Mouse (Mus musculus): Measurements from ENCODE around the gene Catsperd. TPM values are rescaled to one million over a fixed set of nuclear protein-coding genes. Genes with fewer than 3 reads are reported as not detected.
"Not testable (repeated sequence)": the region's sequence is repeated elsewhere in the genome, so short reads cannot be mapped to it uniquely, and the experiment has no call there.

Catsperd gene
- total RNA-seq, 2 experiments from 2014 or later: not detected

GRCm38 (mm10) chr17:56611861-56612564, 15.9 kb upstream of the Catsperd start:
- DNase-seq (ENCODE audit: low spot score in 2 of 2): no peak

- not testable (repeated sequence) for DNase-seq (ENCODE audit: low spot score in 2 of 2)
These were observed 15.4 kb upstream of the Catsperd start for GRCm38 (mm10) chr17:56612565-56612939.

GRCm38 (mm10) chr17:56613236-56613844, 14.6 kb upstream of the Catsperd start, which contains the start of gene Rpl36:
Gene Rpl36, plus strand, starts transcription at chr17:56613416.
- peak; percentile 90 to 94 for DNase-seq (ENCODE audit: low spot score in 2 of 2)

DNA sequence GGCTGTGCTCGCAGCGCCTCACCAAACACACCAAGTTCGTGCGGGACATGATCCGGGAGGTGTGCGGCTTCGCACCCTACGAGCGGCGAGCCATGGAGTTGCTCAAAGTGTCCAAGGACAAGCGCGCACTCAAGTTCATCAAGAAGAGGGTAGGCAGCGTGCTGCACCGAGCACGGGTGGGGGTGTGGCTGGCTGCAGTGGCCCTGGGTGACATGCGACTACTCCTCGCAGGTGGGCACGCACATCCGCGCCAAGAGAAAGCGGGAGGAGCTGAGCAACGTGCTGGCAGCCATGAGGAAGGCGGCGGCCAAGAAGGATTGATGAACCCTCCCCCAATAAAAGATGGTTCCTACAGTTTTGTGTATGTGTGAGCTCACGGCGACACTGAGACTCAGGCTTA, 14.1 kb upstream of the Catsperd start:
- DNase-seq (ENCODE audit: low spot score in 2 of 2): not testable (repeated sequence)

- no peak for DNase-seq (ENCODE audit: low spot score in 2 of 2)
These were observed 13.4 kb upstream of the Catsperd start for GRCm38 (mm10) chr17:56614391-56615135.

DNA sequence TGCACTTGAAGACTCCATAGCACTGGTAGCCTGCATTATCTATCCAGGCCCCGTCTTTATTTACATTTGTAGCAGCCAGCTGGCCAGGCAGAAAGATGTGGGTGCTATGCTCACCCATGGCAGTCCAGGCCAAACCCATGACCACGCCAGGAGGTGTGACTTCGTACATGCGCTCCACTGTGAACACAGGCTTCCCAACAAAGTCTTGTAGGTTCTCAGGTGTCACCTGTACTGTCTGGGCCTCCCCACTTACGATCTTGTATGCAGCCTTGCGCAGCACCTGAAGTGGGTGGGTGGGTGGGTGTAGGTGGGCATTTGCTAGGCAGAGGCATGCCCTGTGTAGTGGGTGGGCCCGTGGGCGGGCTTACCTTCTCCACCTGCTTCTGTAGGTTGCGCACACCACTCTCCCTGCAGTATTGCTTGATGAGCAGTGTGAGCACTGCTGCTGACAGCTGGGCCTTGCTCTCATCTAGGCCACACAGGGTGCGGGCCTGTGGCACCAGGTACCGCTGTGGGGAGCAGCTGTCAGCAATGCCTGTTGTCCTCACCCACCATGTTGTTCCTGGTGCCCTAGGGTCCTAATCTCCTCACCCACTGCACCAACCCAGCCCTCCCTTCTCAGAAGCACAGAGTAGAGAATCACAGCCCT, 12.7 kb upstream of the Catsperd start:
- no peak for DNase-seq (ENCODE audit: low spot score in 2 of 2)

DNA sequence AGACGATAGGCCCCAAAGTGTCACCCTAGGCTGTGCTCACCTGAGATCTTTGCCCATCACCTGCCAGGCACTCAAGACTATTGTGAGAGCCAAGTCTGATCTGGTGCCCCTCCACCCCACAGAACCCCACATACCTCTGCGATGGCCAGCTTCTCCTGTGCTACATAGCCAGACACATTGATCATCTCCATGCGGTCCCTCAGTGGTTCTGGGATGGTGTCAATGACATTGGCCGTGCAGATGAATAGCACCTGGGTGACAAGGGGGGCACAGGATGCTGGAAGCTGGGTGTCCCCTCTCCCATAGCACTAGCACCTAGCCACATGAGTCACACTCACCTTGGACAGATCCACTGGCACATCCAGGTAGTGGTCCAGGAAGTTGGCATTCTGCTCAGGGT, 12.2 kb upstream of the Catsperd start:
- DNase-seq (ENCODE audit: low spot score in 2 of 2): no peak

- no peak for DNase-seq (ENCODE audit: low spot score in 2 of 2)
These were observed 11.2 kb upstream of the Catsperd start for GRCm38 (mm10) chr17:56616725-56617124.

GRCm38 (mm10) chr17:56617628-56618027, 10.3 kb upstream of the Catsperd start:
- no peak for DNase-seq (ENCODE audit: low spot score in 2 of 2)

- DNase-seq (ENCODE audit: low spot score in 2 of 2): no peak
These were observed 2.4 kb upstream of the Catsperd start for GRCm38 (mm10) chr17:56625495-56625894.

DNA sequence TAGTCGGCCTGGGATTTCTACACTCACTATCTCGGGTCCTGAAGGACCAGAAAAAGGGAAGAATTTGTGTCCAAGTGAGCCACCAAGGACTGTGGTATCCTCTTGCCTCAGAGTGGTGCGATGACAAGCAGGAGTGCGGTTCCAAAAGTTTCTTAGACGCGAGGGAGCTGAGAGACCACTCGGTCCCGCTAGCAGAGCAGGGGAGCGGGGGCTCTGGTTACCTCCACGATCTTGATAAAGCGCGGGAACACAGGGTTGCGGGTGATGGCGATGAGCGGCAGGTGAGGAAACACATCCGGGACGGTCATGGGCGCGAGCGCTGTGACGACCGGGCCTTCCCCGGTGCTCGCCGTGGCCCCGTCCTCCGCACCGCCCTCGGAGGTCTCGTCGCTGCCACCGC, 1.7 kb upstream of the Catsperd start:
- no peak for DNase-seq (ENCODE audit: low spot score in 2 of 2)

DNA sequence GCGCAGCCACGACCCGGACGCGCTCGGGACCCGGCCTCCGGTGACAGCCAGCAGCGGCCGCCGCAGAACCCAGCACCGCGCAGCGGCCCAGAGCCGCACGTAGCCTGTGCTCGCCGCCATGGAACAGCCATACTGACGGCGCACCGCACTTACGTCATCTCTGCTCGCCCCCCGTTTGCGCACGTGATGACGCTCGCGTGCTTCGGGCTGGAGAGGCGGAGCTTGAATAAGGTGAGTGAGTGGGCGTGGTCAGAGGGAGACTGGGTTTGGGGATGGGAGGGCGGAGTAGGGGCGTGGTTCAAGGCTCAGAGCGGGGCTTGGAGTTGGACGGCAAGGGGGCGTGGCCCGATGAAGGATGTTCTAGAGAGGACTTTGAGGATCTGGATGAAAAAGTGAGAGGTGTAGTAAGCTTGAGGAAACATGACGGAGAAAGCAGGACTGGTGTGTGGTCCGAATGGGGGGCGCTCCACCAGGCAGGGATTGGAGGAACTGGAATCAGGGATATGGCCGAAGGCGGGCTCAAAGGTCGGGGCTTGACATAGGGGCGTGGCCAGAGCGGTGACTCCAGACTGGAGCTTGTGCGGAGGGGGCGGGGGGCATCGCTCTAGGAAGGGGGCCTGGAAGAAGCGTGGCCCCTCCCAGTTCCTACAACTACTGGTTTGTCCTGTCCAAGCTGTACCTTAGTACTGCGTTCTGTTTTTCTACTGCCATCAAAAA, 1.0 kb upstream of the Catsperd start, which contains the start of gene Lonp1:
Lonp1 (minus strand) TSS at position 134 of the 717 bp plus-strand sequence.
- peak; percentile 77 to 93 for DNase-seq (ENCODE audit: low spot score in 2 of 2)

- not testable (repeated sequence) for DNase-seq (ENCODE audit: low spot score in 2 of 2)
These were observed 2.1 kb downstream of the Catsperd start for GRCm38 (mm10) chr17:56629800-56630781.

GRCm38 (mm10) chr17:56631807-56632206, 3.9 kb downstream of the Catsperd start:
- DNase-seq (ENCODE audit: low spot score in 2 of 2): no peak

- no peak for DNase-seq (ENCODE audit: low spot score in 2 of 2)
These were observed 6.1 kb downstream of the Catsperd start for GRCm38 (mm10) chr17:56634023-56634422.

GRCm38 (mm10) chr17:56643237-56643636, 15.3 kb downstream of the Catsperd start:
- no peak for DNase-seq (ENCODE audit: low spot score in 2 of 2)

GRCm38 (mm10) chr17:56647546-56647945, 19.6 kb downstream of the Catsperd start:
- DNase-seq (ENCODE audit: low spot score in 2 of 2): no peak

- DNase-seq (ENCODE audit: low spot score in 2 of 2): no peak
These were observed 23.9 kb downstream of the Catsperd start for GRCm38 (mm10) chr17:56651801-56652200.

DNA sequence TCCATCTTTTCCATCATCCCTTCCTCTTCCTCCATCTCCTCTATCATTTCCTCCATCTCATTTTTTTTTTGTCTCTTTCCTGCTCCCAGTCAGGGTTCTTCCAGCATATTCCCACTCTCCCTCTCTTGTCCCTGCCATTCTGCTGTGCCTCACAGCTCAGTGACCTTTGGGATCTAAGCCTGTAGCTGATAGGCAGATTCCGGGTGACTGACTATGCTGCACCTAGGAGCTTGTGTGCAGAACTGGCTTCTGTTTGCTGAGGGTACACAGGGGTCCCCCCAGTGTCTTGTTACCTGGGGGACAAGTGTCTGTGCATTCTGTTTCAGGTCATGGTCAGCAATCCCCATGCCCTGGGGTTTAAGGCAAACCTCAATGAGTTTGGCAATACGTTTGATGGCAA, 26.8 kb downstream of the Catsperd start:
- DNase-seq (ENCODE audit: low spot score in 2 of 2): no peak

DNA sequence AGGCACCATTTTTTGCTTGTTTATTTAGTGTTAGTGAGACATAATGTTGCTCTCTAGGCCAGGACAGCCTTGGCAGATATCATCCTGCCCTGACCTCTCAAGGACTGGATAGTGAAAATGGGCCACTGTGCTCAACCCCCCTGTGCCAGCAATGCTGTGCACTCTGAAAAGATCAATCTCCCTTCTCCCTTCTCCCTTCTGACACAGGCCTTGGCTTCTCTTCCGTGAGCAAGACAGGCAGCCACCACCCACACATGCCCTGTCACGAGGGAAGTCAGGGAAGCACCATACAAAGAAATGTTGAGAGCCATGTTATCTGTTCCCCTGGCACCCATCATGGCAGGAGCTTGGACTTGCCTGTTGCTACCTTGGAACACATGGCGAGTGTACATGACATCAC, 27.4 kb downstream of the Catsperd start:
- no peak for DNase-seq (ENCODE audit: low spot score in 2 of 2)

Data from gastrocnemius, postnatal 4 days (tissue).